Mouse (Mus musculus) liver, embryonic 14.5 days (tissue): Measurements from ENCODE around the gene Terf2ip.

ENCODE experiments used
- CTCF ChIP-seq: IDR thresholded peaks from 2 replicates; pipeline ENCODE4 v1.5.1; 2016; ENCODE audit warnings: antibody characterized with exemption, low read depth, control low read depth
- EP300 ChIP-seq: IDR thresholded peaks from 2 replicates; pipeline ENCODE4 v1.6.1; 2016; ENCODE audit warnings: antibody characterized with exemption, low read depth

DNA sequence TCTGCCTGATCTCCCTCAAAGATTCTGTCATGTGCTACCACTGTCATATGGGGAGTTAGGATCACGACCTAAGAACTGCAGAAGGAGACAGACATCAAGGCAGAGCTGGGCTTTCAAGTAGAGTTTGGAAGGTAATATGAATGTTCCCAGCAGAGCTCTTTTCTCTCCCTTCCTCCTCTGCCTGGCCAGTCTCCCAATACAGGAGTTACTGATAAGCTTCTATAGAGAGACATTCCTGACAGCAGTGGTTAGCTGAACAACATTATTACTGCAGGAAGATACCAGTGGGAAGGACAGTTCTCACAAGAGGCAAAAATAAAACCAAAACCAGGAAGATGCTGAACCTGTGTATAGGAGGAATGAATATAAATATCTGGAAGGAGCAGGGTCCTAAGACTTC lies 48.6 kb upstream of the Terf2ip start:
- TF ChIP-seq CTCF (no peak), EP300 (no peak)
